Mouse (Mus musculus): ENCODE measurements around the gene Ahnak.
"Not testable (repeated sequence)": the region's sequence is repeated elsewhere in the genome, so short reads cannot be mapped to it uniquely, and the experiment has no call there.

- TF ChIP-seq CTCF (conservative IDR thresholded peaks at IDR 0.05; ENCODE audit: insufficient read depth, insufficient read length, low read depth, low read length); POLR2A (IDR thresholded peaks at IDR 0.05; ENCODE audit: low read depth, low read length): not testable (repeated sequence)
Measured at GRCm38 (mm10) chr19:9123986-9124385, 134.9 kb downstream of the Ahnak start.
